Mouse (Mus musculus): ENCODE measurements at regions not wholly inside any gene's neighbourhood (a gene's known extent, or its start where the extent isn't known, plus 50 kb on each side); places are given as distances from the start of the nearest gene placed in this dataset.
A peak's percentile ranks its signal among the peaks of the same experiment; 100 is the strongest.

DNA sequence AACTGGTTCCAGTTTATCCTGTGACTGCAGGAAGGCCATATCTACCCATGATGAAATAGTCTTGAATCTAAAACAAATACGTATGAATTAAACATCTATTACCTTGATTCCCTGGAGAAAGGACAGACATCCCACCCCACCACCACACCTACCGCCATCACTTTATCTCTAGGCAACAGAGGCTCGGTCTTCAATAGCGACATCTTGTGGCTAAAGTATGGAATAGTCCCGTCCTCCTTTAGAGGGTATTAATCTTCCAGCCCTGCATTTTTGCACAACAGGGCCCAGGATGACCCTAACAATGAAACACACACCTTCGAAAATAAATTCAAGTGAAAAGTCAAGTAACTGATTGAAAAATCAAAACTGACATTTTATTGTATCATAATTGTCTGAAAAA, 279.7 kb downstream of the Lmo4 start:
- Histone ChIP-seq H3K4me1 (ENCODE audit: control insufficient read depth, insufficient read depth, low read length) (no peaks in the 10 kb centered on the region), H3K27me3 (replicated peaks; ENCODE audit: control insufficient read depth, insufficient read depth, low read length) (no peaks in the 10 kb centered on the region), H3K27ac (replicated peaks; ENCODE audit: low read depth, low read length) (no peak overlapping the region), H3K36me3 (ENCODE audit: control insufficient read depth, insufficient read depth, low read length) (no peaks in the 10 kb centered on the region), H3K4me2 (ENCODE audit: low read depth, low read length) (no peak overlapping the region), H3K9me3 (ENCODE audit: control insufficient read depth, low read length) (no peaks in the 10 kb centered on the region), H3K9ac (ENCODE audit: low read depth, low read length) (no peak overlapping the region), H3K4me3 (ENCODE audit: low read depth, low read length) (no peak overlapping the region)
- WGBS: 61% methylated on average over 6 of the region's 6 CpGs
- DNase-seq (ENCODE audit: low spot score) (no peak), ATAC-seq (ENCODE audit: low read depth) (no peak)

DNA sequence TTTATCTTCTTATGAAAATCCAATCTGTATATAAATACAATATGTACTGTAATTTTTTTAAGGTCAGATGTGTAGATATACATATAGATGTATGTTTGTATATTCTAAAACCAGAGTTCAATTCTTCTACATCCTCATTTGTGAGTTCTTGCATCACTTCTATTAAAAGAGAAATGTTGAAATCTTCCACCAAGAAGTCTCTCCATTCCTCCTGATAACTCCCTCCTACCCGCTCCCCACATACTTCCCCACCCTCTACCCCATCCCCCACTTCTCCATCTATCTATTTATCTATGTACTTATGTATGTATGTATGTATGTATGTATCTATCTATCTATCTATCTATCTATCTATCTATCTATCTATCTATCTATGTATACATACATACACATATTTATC, 285.3 kb downstream of the Lmo4 start:
- Histone ChIP-seq H3K27me3 (replicated peaks; ENCODE audit: control insufficient read depth, insufficient read depth, low read length) (no peaks in the 10 kb centered on the region), H3K27ac (replicated peaks; ENCODE audit: low read depth, low read length) (no peak overlapping the region), H3K36me3 (ENCODE audit: control insufficient read depth, insufficient read depth, low read length) (no peaks in the 10 kb centered on the region), H3K9ac (ENCODE audit: low read depth, low read length) (no peak overlapping the region), H3K4me2 (ENCODE audit: low read depth, low read length) (no peak overlapping the region), H3K9me3 (ENCODE audit: control insufficient read depth, low read length) (no peaks in the 10 kb centered on the region), H3K4me1 (ENCODE audit: control insufficient read depth, insufficient read depth, low read length) (peaks cover 3% of the 10 kb centered on the region; the same call in 1 of the 2 replicates), H3K4me3 (ENCODE audit: low read depth, low read length) (no peak overlapping the region)
- no peak for DNase-seq (ENCODE audit: low spot score)
- no peak for ATAC-seq (ENCODE audit: low read depth)
- WGBS: 95% methylated on average over 1 of the region's 1 CpGs

GRCm38 (mm10) chr3:143914341-143915217, 290.4 kb downstream of the Lmo4 start:
- no peaks in the 10 kb centered on the region for H3K9me3 ChIP-seq (ENCODE audit: control insufficient read depth, low read length)
- H3K27ac ChIP-seq (replicated peaks; ENCODE audit: low read depth, low read length): no peak overlapping the region
- H3K4me1 ChIP-seq (ENCODE audit: control insufficient read depth, insufficient read depth, low read length): peaks cover 21% of the 10 kb centered on the region
- no peak overlapping the region for H3K4me3 ChIP-seq (ENCODE audit: low read depth, low read length)
- peak; percentile 53; the same call in 1 of the 2 replicates for ATAC-seq (ENCODE audit: low read depth)
- WGBS: 25% methylated on average over 6 of the region's 6 CpGs
- H3K27me3 ChIP-seq (replicated peaks; ENCODE audit: control insufficient read depth, insufficient read depth, low read length): no peaks in the 10 kb centered on the region
- DNase-seq (ENCODE audit: low spot score): peak; percentile 64
- no peak overlapping the region for H3K4me2 ChIP-seq (ENCODE audit: low read depth, low read length)
- H3K36me3 ChIP-seq (ENCODE audit: control insufficient read depth, insufficient read depth, low read length): no peaks in the 10 kb centered on the region
- no peak overlapping the region for H3K9ac ChIP-seq (ENCODE audit: low read depth, low read length)

GRCm38 (mm10) chr3:143913044-143913574, 291.9 kb downstream of the Lmo4 start:
- Histone ChIP-seq H3K4me1 (ENCODE audit: control insufficient read depth, insufficient read depth, low read length) (peaks cover 21% of the 10 kb centered on the region), H3K36me3 (ENCODE audit: control insufficient read depth, insufficient read depth, low read length) (no peaks in the 10 kb centered on the region), H3K27me3 (replicated peaks; ENCODE audit: control insufficient read depth, insufficient read depth, low read length) (no peaks in the 10 kb centered on the region), H3K9ac (ENCODE audit: low read depth, low read length) (no peak overlapping the region), H3K4me3 (ENCODE audit: low read depth, low read length) (no peak overlapping the region), H3K9me3 (ENCODE audit: control insufficient read depth, low read length) (no peaks in the 10 kb centered on the region), H3K4me2 (ENCODE audit: low read depth, low read length) (peak overlapping the region; percentile 20; the same call in 1 of the 2 replicates), H3K27ac (replicated peaks; ENCODE audit: low read depth, low read length) (no peak overlapping the region)
- 40% methylated on average over 3 of the region's 3 CpGs for WGBS
- ATAC-seq (ENCODE audit: low read depth) (no peak), DNase-seq (ENCODE audit: low spot score) (peak; percentile 20)

DNA sequence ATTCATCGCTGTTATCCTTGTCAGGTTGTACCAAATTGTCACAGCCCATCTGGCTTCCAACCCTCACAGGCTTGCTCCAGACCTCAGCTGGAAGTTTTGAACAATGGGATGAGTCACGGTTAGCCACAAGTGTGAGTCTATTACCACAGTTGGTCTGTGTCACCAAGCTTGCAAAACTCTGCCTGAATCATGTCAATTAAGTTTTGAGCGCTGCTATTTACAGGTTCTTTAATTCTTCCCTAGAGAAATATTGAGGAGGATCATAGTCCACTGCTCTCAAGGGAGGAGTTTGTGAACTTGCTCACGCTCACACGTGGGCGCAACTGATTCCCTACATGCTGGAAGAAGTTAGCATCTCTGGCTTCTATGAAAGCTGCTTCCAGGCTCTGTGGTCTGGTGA, 292.6 kb downstream of the Lmo4 start:
- H3K36me3 ChIP-seq (ENCODE audit: control insufficient read depth, insufficient read depth, low read length): no peaks in the 10 kb centered on the region
- H3K9ac ChIP-seq (ENCODE audit: low read depth, low read length): no peak overlapping the region
- no peak overlapping the region for H3K27ac ChIP-seq (replicated peaks; ENCODE audit: low read depth, low read length)
- 62% methylated on average over 6 of the region's 6 CpGs for WGBS
- peak overlapping the region; percentile 5; the same call in 1 of the 2 replicates for H3K4me2 ChIP-seq (ENCODE audit: low read depth, low read length)
- no peaks in the 10 kb centered on the region for H3K9me3 ChIP-seq (ENCODE audit: control insufficient read depth, low read length)
- H3K27me3 ChIP-seq (replicated peaks; ENCODE audit: control insufficient read depth, insufficient read depth, low read length): no peaks in the 10 kb centered on the region
- H3K4me1 ChIP-seq (ENCODE audit: control insufficient read depth, insufficient read depth, low read length): peaks cover 21% of the 10 kb centered on the region
- peak; percentile 23 for DNase-seq (ENCODE audit: low spot score)
- H3K4me3 ChIP-seq (ENCODE audit: low read depth, low read length): no peak overlapping the region
- ATAC-seq (ENCODE audit: low read depth): no peak

DNA sequence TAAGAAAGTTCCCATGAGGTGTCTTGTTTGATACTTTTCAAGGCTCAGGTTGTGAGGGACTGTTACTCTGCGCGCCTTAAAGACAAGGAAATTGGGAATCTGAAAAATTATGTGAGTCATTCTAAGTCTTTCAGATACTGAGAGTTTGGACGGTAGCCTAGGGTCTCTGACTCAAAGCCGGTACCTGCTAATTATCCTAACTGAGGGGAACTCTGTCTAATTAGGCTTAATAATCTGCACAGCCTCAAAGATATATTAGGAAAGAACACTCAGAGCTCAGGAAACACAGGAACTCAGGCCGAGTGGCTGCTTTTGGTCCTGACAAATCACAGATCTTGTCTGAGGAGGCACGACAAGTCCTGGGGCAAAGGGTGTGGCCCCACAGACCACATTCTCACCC, 295.7 kb downstream of the Lmo4 start:
- ATAC-seq (ENCODE audit: low read depth) (no peak), DNase-seq (ENCODE audit: low spot score) (no peak)
- Histone ChIP-seq H3K27me3 (replicated peaks; ENCODE audit: control insufficient read depth, insufficient read depth, low read length) (no peaks in the 10 kb centered on the region), H3K36me3 (ENCODE audit: control insufficient read depth, insufficient read depth, low read length) (no peaks in the 10 kb centered on the region), H3K4me2 (ENCODE audit: low read depth, low read length) (no peak overlapping the region), H3K4me1 (ENCODE audit: control insufficient read depth, insufficient read depth, low read length) (peaks cover 15% of the 10 kb centered on the region), H3K9ac (ENCODE audit: low read depth, low read length) (no peak overlapping the region), H3K4me3 (ENCODE audit: low read depth, low read length) (no peak overlapping the region), H3K9me3 (ENCODE audit: control insufficient read depth, low read length) (no peaks in the 10 kb centered on the region), H3K27ac (replicated peaks; ENCODE audit: low read depth, low read length) (no peak overlapping the region)
- 65% methylated on average over 6 of the region's 6 CpGs for whole genome bisulfite sequencing

GRCm38 (mm10) chr3:143903421-143903820, 301.6 kb downstream of the Lmo4 start:
- Histone ChIP-seq H3K4me3 (ENCODE audit: low read depth, low read length) (no peak overlapping the region), H3K36me3 (ENCODE audit: control insufficient read depth, insufficient read depth, low read length) (no peaks in the 10 kb centered on the region), H3K4me2 (ENCODE audit: low read depth, low read length) (no peak overlapping the region), H3K27me3 (replicated peaks; ENCODE audit: control insufficient read depth, insufficient read depth, low read length) (no peaks in the 10 kb centered on the region), H3K9ac (ENCODE audit: low read depth, low read length) (no peak overlapping the region), H3K27ac (replicated peaks; ENCODE audit: low read depth, low read length) (no peak overlapping the region), H3K4me1 (ENCODE audit: control insufficient read depth, insufficient read depth, low read length) (no peaks in the 10 kb centered on the region), H3K9me3 (ENCODE audit: control insufficient read depth, low read length) (no peaks in the 10 kb centered on the region)
- no peak for DNase-seq (ENCODE audit: low spot score)
- WGBS: 80% methylated on average over 2 of the region's 2 CpGs
- ATAC-seq (ENCODE audit: low read depth): no peak

DNA sequence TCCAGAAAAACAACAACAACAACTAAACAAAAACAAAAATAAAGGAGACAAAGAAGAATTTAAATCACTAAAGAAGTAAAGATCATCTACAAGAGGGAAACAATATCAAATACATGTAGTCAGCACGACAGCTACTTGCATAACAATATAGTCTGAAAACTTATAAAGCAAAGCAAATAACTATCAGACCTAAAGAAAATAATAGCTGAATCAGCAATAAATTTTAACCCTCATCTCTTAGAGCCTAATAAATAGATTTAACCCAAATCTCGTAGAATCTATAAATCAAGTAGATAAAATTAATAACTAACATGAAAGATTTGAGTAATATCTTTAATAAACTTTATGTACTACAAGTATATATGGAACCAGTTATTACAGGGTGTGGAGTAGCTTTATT, 324.2 kb downstream of the Lmo4 start:
- WGBS: 89% methylated on average over 2 of the region's 2 CpGs
- H3K27me3 ChIP-seq (replicated peaks; ENCODE audit: control insufficient read depth, insufficient read depth, low read length): no peaks in the 10 kb centered on the region
- no peak overlapping the region for H3K4me2 ChIP-seq (ENCODE audit: low read depth, low read length)
- H3K27ac ChIP-seq (replicated peaks; ENCODE audit: low read depth, low read length): no peak overlapping the region
- ATAC-seq (ENCODE audit: low read depth) (no peak), DNase-seq (ENCODE audit: low spot score) (no peak)
- no peaks in the 10 kb centered on the region for H3K4me1 ChIP-seq (ENCODE audit: control insufficient read depth, insufficient read depth, low read length)
- H3K9ac ChIP-seq (ENCODE audit: low read depth, low read length): no peak overlapping the region
- H3K36me3 ChIP-seq (ENCODE audit: control insufficient read depth, insufficient read depth, low read length): no peaks in the 10 kb centered on the region
- no peak overlapping the region for H3K4me3 ChIP-seq (ENCODE audit: low read depth, low read length)
- H3K9me3 ChIP-seq (ENCODE audit: control insufficient read depth, low read length): no peaks in the 10 kb centered on the region

GRCm38 (mm10) chr3:143873876-143874275, 331.1 kb downstream of the Lmo4 start:
- Histone ChIP-seq H3K4me3 (ENCODE audit: low read depth, low read length) (no peak overlapping the region), H3K9me3 (ENCODE audit: control insufficient read depth, low read length) (no peaks in the 10 kb centered on the region), H3K36me3 (ENCODE audit: control insufficient read depth, insufficient read depth, low read length) (no peaks in the 10 kb centered on the region), H3K27ac (replicated peaks; ENCODE audit: low read depth, low read length) (no peak overlapping the region), H3K27me3 (replicated peaks; ENCODE audit: control insufficient read depth, insufficient read depth, low read length) (no peaks in the 10 kb centered on the region), H3K4me2 (ENCODE audit: low read depth, low read length) (no peak overlapping the region), H3K9ac (ENCODE audit: low read depth, low read length) (no peak overlapping the region), H3K4me1 (ENCODE audit: control insufficient read depth, insufficient read depth, low read length) (no peaks in the 10 kb centered on the region)
- no peak for ATAC-seq (ENCODE audit: low read depth)
- 83% methylated on average over 3 of the region's 3 CpGs for WGBS
- DNase-seq (ENCODE audit: low spot score): no peak

All from embryonic facial prominence, embryonic 14.5 days (tissue).